Mouse (Mus musculus) yolk sac, embryonic 10.5 days (tissue): Measurements from ENCODE around the gene Jmjd8.
A peak's percentile ranks its signal among the peaks of the same experiment; 100 is the strongest.

ENCODE experiments used
- DNase-seq: peaks from one replicate; pipeline ENCODE4 v3.0.0-alpha.2; 2017; ENCODE audit warnings: low spot score

Jmjd8 gene

GRCm38 (mm10) chr17:25833291-25833663, 4.6 kb downstream of the Jmjd8 start, which contains the start of gene Stub1:
Gene Stub1, minus strand, starts transcription at chr17:25833404.
- peak; percentile 98 for DNase-seq

GRCm38 (mm10) chr17:25833961-25834594, 5.4 kb downstream of the Jmjd8 start:
- DNase-seq = no peak

GRCm38 (mm10) chr17:25834595-25835222, 6.0 kb downstream of the Jmjd8 start:
- DNase-seq = no peak

- DNase-seq = no peak
Observed at GRCm38 (mm10) chr17:25835301-25835700, 6.6 kb downstream of the Jmjd8 start.

GRCm38 (mm10) chr17:25835816-25836215, 7.1 kb downstream of the Jmjd8 start:
- no peak for DNase-seq

- DNase-seq = no peak
Observed at GRCm38 (mm10) chr17:25836397-25837075, 7.9 kb downstream of the Jmjd8 start.

- peak; percentile 69 for DNase-seq
Observed at GRCm38 (mm10) chr17:25837076-25837410, 8.4 kb downstream of the Jmjd8 start, which contains the start of gene Rhbdl1. Gene Rhbdl1, minus strand, starts transcription at chr17:25837295.

- DNase-seq = no peak
Observed at GRCm38 (mm10) chr17:25837533-25837932, 8.9 kb downstream of the Jmjd8 start.

- no peak for DNase-seq
Observed at GRCm38 (mm10) chr17:25838904-25839303, 10.2 kb downstream of the Jmjd8 start.

- DNase-seq = peak; percentile 63
Observed at GRCm38 (mm10) chr17:25839455-25840235, 11.0 kb downstream of the Jmjd8 start.

- no peak for DNase-seq
Observed at GRCm38 (mm10) chr17:25840519-25840918, 11.9 kb downstream of the Jmjd8 start.

- no peak for DNase-seq
Observed at GRCm38 (mm10) chr17:25841117-25841880, 12.6 kb downstream of the Jmjd8 start, which contains the start of gene Gm20683. Gene Gm20683, minus strand, starts transcription at chr17:25841763.

GRCm38 (mm10) chr17:25842509-25842908, 13.8 kb downstream of the Jmjd8 start:
- DNase-seq = no peak

- no peak for DNase-seq
Observed at GRCm38 (mm10) chr17:25843122-25843521, 14.5 kb downstream of the Jmjd8 start.

- no peak for DNase-seq
Observed at GRCm38 (mm10) chr17:25843636-25844395, 15.1 kb downstream of the Jmjd8 start.

- peak; percentile 90 for DNase-seq
Observed at GRCm38 (mm10) chr17:25844396-25844901, 15.8 kb downstream of the Jmjd8 start, which contains the start of gene Rhot2. Gene Rhot2, minus strand, starts transcription at chr17:25844851.

GRCm38 (mm10) chr17:25860229-25860628, 31.6 kb downstream of the Jmjd8 start:
- no peak for DNase-seq

GRCm38 (mm10) chr17:25860832-25861703, 32.4 kb downstream of the Jmjd8 start, which contains the start of gene Wdr90:
Gene Wdr90, minus strand, starts transcription at chr17:25861501.
- peak; percentile 88 for DNase-seq
